Mouse (Mus musculus): Measurements from ENCODE around the gene Dcdc2c. TPM values are rescaled to one million over a fixed set of nuclear protein-coding genes. Genes with fewer than 3 reads are reported as not detected.

The Dcdc2c gene
- polyA plus RNA-seq, 1 experiment from 2014 or later: 0.07 TPM

GRCm38 (mm10) chr12:28432729-28433067 is 119.5 kb downstream of the Dcdc2c start:
- TF ChIP-seq EP300 (IDR thresholded peaks at IDR 0.05; ENCODE audit: low read depth) (no peak), CTCF (IDR thresholded peaks at IDR 0.05; ENCODE audit: low read depth) (no peak)
- no peak for ATAC-seq
- no peak for DNase-seq
- Histone ChIP-seq H3K4me2 (ENCODE audit: low read depth, low read length) (no peak overlapping the region), H3K27me3 (ENCODE audit: insufficient read depth, low read length) (no peaks in the 10 kb centered on the region), H3K36me3 (replicated peaks; ENCODE audit: insufficient read depth, low read length) (no peaks in the 10 kb centered on the region), H3K4me3 (ENCODE audit: low read depth, low read length) (no peak overlapping the region), H3K9me3 (ENCODE audit: low read length) (no peaks in the 10 kb centered on the region), H3K4me1 (ENCODE audit: insufficient read depth) (no peaks in the 10 kb centered on the region), H3K9ac (replicated peaks) (no peak overlapping the region), H3K27ac (ENCODE audit: low read depth) (no peak overlapping the region)
- 71% methylated on average over 3 of the region's 3 CpGs for WGBS (ENCODE audit: insufficient replicate concordance)

GRCm38 (mm10) chr12:28431832-28432728 is 120.1 kb downstream of the Dcdc2c start:
- Histone ChIP-seq H3K4me3 (ENCODE audit: low read depth, low read length) (no peak overlapping the region), H3K36me3 (replicated peaks; ENCODE audit: insufficient read depth, low read length) (no peaks in the 10 kb centered on the region), H3K27ac (ENCODE audit: low read depth) (no peak overlapping the region), H3K27me3 (ENCODE audit: insufficient read depth, low read length) (no peaks in the 10 kb centered on the region), H3K4me2 (ENCODE audit: low read depth, low read length) (0 out of 2 replicates have a peak overlapping the region, but pooled peaks have one; percentile 9), H3K9me3 (ENCODE audit: low read length) (no peaks in the 10 kb centered on the region), H3K4me1 (ENCODE audit: insufficient read depth) (no peaks in the 10 kb centered on the region), H3K9ac (replicated peaks) (no peak overlapping the region)
- DNase-seq (peak; percentile 61), ATAC-seq (no peak)
- peak; percentile 77 for TF ChIP-seq CTCF (IDR thresholded peaks at IDR 0.05; ENCODE audit: low read depth)
- no peak for TF ChIP-seq EP300 (IDR thresholded peaks at IDR 0.05; ENCODE audit: low read depth)
- WGBS (ENCODE audit: insufficient replicate concordance): 14% methylated on average over 19 of the region's 19 CpGs

- DNase-seq: no peak
- no peak overlapping the region for H3K27ac ChIP-seq (ENCODE audit: low read depth)
- no peaks in the 10 kb centered on the region for H3K36me3 ChIP-seq (replicated peaks; ENCODE audit: insufficient read depth, low read length)
- H3K4me2 ChIP-seq (ENCODE audit: low read depth, low read length): no peak overlapping the region
- H3K4me3 ChIP-seq (ENCODE audit: low read depth, low read length): no peak overlapping the region
- no peaks in the 10 kb centered on the region for H3K9me3 ChIP-seq (ENCODE audit: low read length)
- WGBS (ENCODE audit: insufficient replicate concordance): 91% methylated on average over 5 of the region's 5 CpGs
- no peaks in the 10 kb centered on the region for H3K27me3 ChIP-seq (ENCODE audit: insufficient read depth, low read length)
- ATAC-seq: no peak
- H3K9ac ChIP-seq (replicated peaks): no peak overlapping the region
- no peaks in the 10 kb centered on the region for H3K4me1 ChIP-seq (ENCODE audit: insufficient read depth)
- TF ChIP-seq EP300 (IDR thresholded peaks at IDR 0.05; ENCODE audit: low read depth) (no peak), CTCF (IDR thresholded peaks at IDR 0.05; ENCODE audit: low read depth) (no peak)
Measured at GRCm38 (mm10) chr12:28429856-28430255, 122.3 kb downstream of the Dcdc2c start.

GRCm38 (mm10) chr12:28416957-28417356 is 135.2 kb downstream of the Dcdc2c start:
- H3K27ac ChIP-seq (ENCODE audit: low read depth): no peak overlapping the region
- no peak for ATAC-seq
- no peak overlapping the region for H3K9ac ChIP-seq (replicated peaks)
- no peak overlapping the region for H3K4me3 ChIP-seq (ENCODE audit: low read depth, low read length)
- H3K4me2 ChIP-seq (ENCODE audit: low read depth, low read length): no peak overlapping the region
- no peaks in the 10 kb centered on the region for H3K9me3 ChIP-seq (ENCODE audit: low read length)
- H3K36me3 ChIP-seq (replicated peaks; ENCODE audit: insufficient read depth, low read length): no peaks in the 10 kb centered on the region
- DNase-seq: no peak
- no peak for TF ChIP-seq CTCF (IDR thresholded peaks at IDR 0.05; ENCODE audit: low read depth)
- TF ChIP-seq EP300 (IDR thresholded peaks at IDR 0.05; ENCODE audit: low read depth): no peak
- H3K4me1 ChIP-seq (ENCODE audit: insufficient read depth): no peaks in the 10 kb centered on the region
- 73% methylated on average over 4 of the region's 4 CpGs for WGBS (ENCODE audit: insufficient replicate concordance)
- H3K27me3 ChIP-seq (ENCODE audit: insufficient read depth, low read length): no peaks in the 10 kb centered on the region

- no peaks in the 10 kb centered on the region for H3K4me1 ChIP-seq (ENCODE audit: insufficient read depth)
- H3K4me3 ChIP-seq (ENCODE audit: low read depth, low read length): no peak overlapping the region
- no peak for ATAC-seq
- H3K27me3 ChIP-seq (ENCODE audit: insufficient read depth, low read length): no peaks in the 10 kb centered on the region
- no peak overlapping the region for H3K9ac ChIP-seq (replicated peaks)
- DNase-seq: no peak
- no peaks in the 10 kb centered on the region for H3K9me3 ChIP-seq (ENCODE audit: low read length)
- TF ChIP-seq EP300 (IDR thresholded peaks at IDR 0.05; ENCODE audit: low read depth) (no peak), CTCF (IDR thresholded peaks at IDR 0.05; ENCODE audit: low read depth) (no peak)
- no peak overlapping the region for H3K4me2 ChIP-seq (ENCODE audit: low read depth, low read length)
- WGBS (ENCODE audit: insufficient replicate concordance): 79% methylated on average over 10 of the region's 10 CpGs
- H3K36me3 ChIP-seq (replicated peaks; ENCODE audit: insufficient read depth, low read length): no peaks in the 10 kb centered on the region
- no peak overlapping the region for H3K27ac ChIP-seq (ENCODE audit: low read depth)
Measured at GRCm38 (mm10) chr12:28407656-28408405, 144.4 kb downstream of the Dcdc2c start.

GRCm38 (mm10) chr12:28402256-28402655 is 149.9 kb downstream of the Dcdc2c start:
- no peak overlapping the region for H3K27ac ChIP-seq (ENCODE audit: low read depth)
- no peak for DNase-seq
- H3K4me1 ChIP-seq (ENCODE audit: insufficient read depth): no peaks in the 10 kb centered on the region
- H3K9ac ChIP-seq (replicated peaks): no peak overlapping the region
- no peaks in the 10 kb centered on the region for H3K36me3 ChIP-seq (replicated peaks; ENCODE audit: insufficient read depth, low read length)
- 76% methylated on average over 4 of the region's 4 CpGs for WGBS (ENCODE audit: insufficient replicate concordance)
- no peaks in the 10 kb centered on the region for H3K27me3 ChIP-seq (ENCODE audit: insufficient read depth, low read length)
- ATAC-seq: no peak
- no peak for TF ChIP-seq CTCF (IDR thresholded peaks at IDR 0.05; ENCODE audit: low read depth)
- TF ChIP-seq EP300 (IDR thresholded peaks at IDR 0.05; ENCODE audit: low read depth): no peak
- H3K9me3 ChIP-seq (ENCODE audit: low read length): no peaks in the 10 kb centered on the region
- H3K4me3 ChIP-seq (ENCODE audit: low read depth, low read length): no peak overlapping the region
- H3K4me2 ChIP-seq (ENCODE audit: low read depth, low read length): no peak overlapping the region
